Mouse (Mus musculus): Measurements from ENCODE around the gene Mlf2. TPM values are rescaled to one million over a fixed set of nuclear protein-coding genes. Genes with fewer than 3 reads are reported as not detected.
A peak's percentile ranks its signal among the peaks of the same experiment; 100 is the strongest.

Gene Mlf2
- total and polyA plus RNA-seq, 2 experiments from 2014 or later: 296 to 333 TPM

GRCm38 (mm10) chr6:124916695-124917517, 14.3 kb upstream of the Mlf2 start:
- WGBS: 1% methylated on average over 42 of the region's 67 CpGs
- H3K36me3 ChIP-seq (replicated peaks; ENCODE audit: control insufficient read depth, insufficient read depth, low read length): peaks cover 22% of the 10 kb centered on the region

GRCm38 (mm10) chr6:124917518-124918330, 13.5 kb upstream of the Mlf2 start:
- TF ChIP-seq EP300 (IDR thresholded peaks at IDR 0.05; ENCODE audit: low read depth): no peak; the same call in 1 of the 2 replicates
- no peak for TF ChIP-seq CTCF (IDR thresholded peaks at IDR 0.05; ENCODE audit: low read depth)
- 1% methylated on average over 58 of the region's 89 CpGs for WGBS
- DNase-seq (ENCODE audit: low spot score) (peak; percentile 95), ATAC-seq (ENCODE audit: insufficient read depth, low read depth) (peak; percentile 67)
- Histone ChIP-seq H3K9me3 (replicated peaks; ENCODE audit: control insufficient read depth, low read length) (no peaks in the 10 kb centered on the region), H3K4me3 (ENCODE audit: low read depth, low read length) (peak overlapping the region; percentile 98), H3K4me1 (ENCODE audit: control insufficient read depth, insufficient read depth) (peaks cover 39% of the 10 kb centered on the region), H3K27ac (ENCODE audit: low read depth) (peak overlapping the region; percentile 100), H3K9ac (replicated peaks; ENCODE audit: low read depth, low read length) (peak overlapping the region; percentile 99), H3K4me2 (ENCODE audit: low read depth, low read length) (peak overlapping the region; percentile 97), H3K27me3 (ENCODE audit: control insufficient read depth, insufficient read depth, low read length) (no peaks in the 10 kb centered on the region), H3K36me3 (replicated peaks; ENCODE audit: control insufficient read depth, insufficient read depth, low read length) (peaks cover 22% of the 10 kb centered on the region)

More at GRCm38 (mm10) chr6:124916695-124917517, 14.3 kb upstream of the Mlf2 start:
- peak; percentile 87 for DNase-seq (ENCODE audit: low spot score)
- TF ChIP-seq EP300 (IDR thresholded peaks at IDR 0.05; ENCODE audit: low read depth): 0 out of 2 replicates have a peak, but pooled peaks have one; percentile 35
- TF ChIP-seq CTCF (IDR thresholded peaks at IDR 0.05; ENCODE audit: low read depth): peak; percentile 44
- peak overlapping the region; percentile 100 for H3K27ac ChIP-seq (ENCODE audit: low read depth)
- peak overlapping the region; percentile 97 for H3K4me2 ChIP-seq (ENCODE audit: low read depth, low read length)
- peak; percentile 68 for ATAC-seq (ENCODE audit: insufficient read depth, low read depth)
- no peaks in the 10 kb centered on the region for H3K27me3 ChIP-seq (ENCODE audit: control insufficient read depth, insufficient read depth, low read length)
- peak overlapping the region; percentile 98 for H3K4me3 ChIP-seq (ENCODE audit: low read depth, low read length)
- no peaks in the 10 kb centered on the region for H3K9me3 ChIP-seq (replicated peaks; ENCODE audit: control insufficient read depth, low read length)
- peak overlapping the region; percentile 99 for H3K9ac ChIP-seq (replicated peaks; ENCODE audit: low read depth, low read length)
- peaks cover 39% of the 10 kb centered on the region for H3K4me1 ChIP-seq (ENCODE audit: control insufficient read depth, insufficient read depth)

- ATAC-seq (ENCODE audit: insufficient read depth, low read depth): no peak
- WGBS: 16% methylated on average over 7 of the region's 7 CpGs
- no peak for DNase-seq (ENCODE audit: low spot score)
- Histone ChIP-seq H3K36me3 (replicated peaks; ENCODE audit: control insufficient read depth, insufficient read depth, low read length) (peaks cover 18% of the 10 kb centered on the region), H3K4me3 (ENCODE audit: low read depth, low read length) (peak overlapping the region; percentile 98), H3K9ac (replicated peaks; ENCODE audit: low read depth, low read length) (peak overlapping the region; percentile 99), H3K27ac (ENCODE audit: low read depth) (peak overlapping the region; percentile 100), H3K4me2 (ENCODE audit: low read depth, low read length) (peak overlapping the region; percentile 97), H3K4me1 (ENCODE audit: control insufficient read depth, insufficient read depth) (peaks cover 39% of the 10 kb centered on the region), H3K27me3 (ENCODE audit: control insufficient read depth, insufficient read depth, low read length) (no peaks in the 10 kb centered on the region), H3K9me3 (replicated peaks; ENCODE audit: control insufficient read depth, low read length) (no peaks in the 10 kb centered on the region)
- no peak for TF ChIP-seq CTCF (IDR thresholded peaks at IDR 0.05; ENCODE audit: low read depth)
- TF ChIP-seq EP300 (IDR thresholded peaks at IDR 0.05; ENCODE audit: low read depth): no peak
Observed at GRCm38 (mm10) chr6:124918331-124918690, 12.9 kb upstream of the Mlf2 start.

DNA sequence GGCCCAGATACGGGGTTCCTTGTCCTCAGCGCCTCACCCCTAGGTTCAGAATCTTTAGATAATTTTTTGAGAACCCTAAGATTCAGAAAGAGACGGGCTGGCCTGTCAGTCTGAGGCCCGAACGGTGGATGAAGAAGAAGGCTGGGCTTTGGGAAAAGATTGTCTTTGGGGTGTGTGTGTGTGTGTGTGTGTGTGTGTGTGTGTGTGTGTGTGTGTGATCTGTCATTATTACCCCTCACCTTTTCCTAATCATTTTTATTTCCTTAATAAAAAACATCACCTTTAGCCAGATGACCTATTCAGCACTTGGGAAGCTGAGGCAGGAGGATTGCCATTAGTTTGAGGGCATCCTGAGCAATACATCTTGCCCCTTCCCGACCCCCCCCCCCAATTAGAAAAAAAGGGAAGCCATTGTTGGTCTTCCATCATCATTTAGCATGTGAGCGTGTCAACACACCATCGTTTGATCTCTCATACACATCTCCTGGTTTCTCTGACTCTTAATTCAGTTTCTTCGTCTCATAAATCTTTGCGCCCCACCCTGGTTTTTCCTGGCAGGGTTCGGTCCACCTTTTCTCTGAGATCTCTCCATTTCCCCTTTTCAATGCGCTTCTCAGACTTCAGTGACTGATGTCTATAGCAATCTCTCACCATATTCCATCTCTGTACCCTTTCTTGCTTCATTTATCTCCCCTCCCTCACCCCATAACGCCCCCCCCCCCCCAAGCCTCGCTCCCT, 12.1 kb upstream of the Mlf2 start:
- H3K36me3 ChIP-seq (replicated peaks; ENCODE audit: control insufficient read depth, insufficient read depth, low read length): peaks cover 11% of the 10 kb centered on the region
- H3K9me3 ChIP-seq (replicated peaks; ENCODE audit: control insufficient read depth, low read length): no peaks in the 10 kb centered on the region
- peak overlapping the region; percentile 38; the same call in 1 of the 2 replicates for H3K4me3 ChIP-seq (ENCODE audit: low read depth, low read length)
- H3K9ac ChIP-seq (replicated peaks; ENCODE audit: low read depth, low read length): no peak overlapping the region
- no peak for TF ChIP-seq CTCF (IDR thresholded peaks at IDR 0.05; ENCODE audit: low read depth)
- no peak for TF ChIP-seq EP300 (IDR thresholded peaks at IDR 0.05; ENCODE audit: low read depth)
- H3K4me2 ChIP-seq (ENCODE audit: low read depth, low read length): peak overlapping the region; percentile 97
- peaks cover 39% of the 10 kb centered on the region for H3K4me1 ChIP-seq (ENCODE audit: control insufficient read depth, insufficient read depth)
- ATAC-seq (ENCODE audit: insufficient read depth, low read depth) (no peak), DNase-seq (ENCODE audit: low spot score) (no peak)
- WGBS: 29% methylated on average over 13 of the region's 14 CpGs
- no peaks in the 10 kb centered on the region for H3K27me3 ChIP-seq (ENCODE audit: control insufficient read depth, insufficient read depth, low read length)
- peak overlapping the region; percentile 100 for H3K27ac ChIP-seq (ENCODE audit: low read depth)
